Mouse (Mus musculus) right cerebral cortex, postnatal 36 days (tissue): Measurements from ENCODE around the gene Inpp5a.
A peak's percentile ranks its signal among the peaks of the same experiment; 100 is the strongest.

ENCODE experiments used
- DNase-seq, 2 experiments: peaks; one replicate each; pipeline ENCODE4 v3.0.0; 2022; ENCODE audit warnings: low spot score in 2 of 2, mixed read lengths in 1 of 2

Inpp5a gene

GRCm38 (mm10) chr7:139472865-139473549 is 84.1 kb downstream of the Inpp5a start:
- DNase-seq = peak; percentile 78 to 82

DNA sequence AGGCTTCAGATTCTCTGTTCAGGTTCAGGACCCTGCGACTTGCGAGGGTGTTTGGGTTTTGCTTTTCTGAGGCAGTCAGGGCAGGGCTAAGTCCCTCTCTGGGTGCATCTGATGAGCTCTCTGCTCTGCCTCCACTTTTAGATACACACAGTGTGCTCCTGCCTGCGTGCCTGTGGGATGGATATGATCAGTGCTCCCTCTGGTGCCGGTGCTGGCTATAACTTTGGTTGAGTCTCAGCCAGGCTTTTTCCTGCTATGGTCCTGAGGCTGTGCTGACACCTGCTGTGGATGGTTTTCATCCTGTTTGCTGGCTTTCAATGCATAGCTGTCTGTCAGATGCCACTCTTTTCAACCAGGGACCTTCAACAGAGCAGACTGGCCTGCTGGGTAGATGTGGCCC is 87.0 kb downstream of the Inpp5a start:
- no peak for DNase-seq

- DNase-seq = no peak
Observed at GRCm38 (mm10) chr7:139476700-139477099, 87.8 kb downstream of the Inpp5a start.

- DNase-seq = no peak
Observed at GRCm38 (mm10) chr7:139477748-139478147, 88.8 kb downstream of the Inpp5a start.

- no peak for DNase-seq
Observed at GRCm38 (mm10) chr7:139479077-139479476, 90.2 kb downstream of the Inpp5a start.

- DNase-seq = no peak
Observed at GRCm38 (mm10) chr7:139479626-139480025, 90.7 kb downstream of the Inpp5a start.

GRCm38 (mm10) chr7:139484206-139484955 is 95.5 kb downstream of the Inpp5a start:
- DNase-seq = peak; percentile 36 to 41

DNA sequence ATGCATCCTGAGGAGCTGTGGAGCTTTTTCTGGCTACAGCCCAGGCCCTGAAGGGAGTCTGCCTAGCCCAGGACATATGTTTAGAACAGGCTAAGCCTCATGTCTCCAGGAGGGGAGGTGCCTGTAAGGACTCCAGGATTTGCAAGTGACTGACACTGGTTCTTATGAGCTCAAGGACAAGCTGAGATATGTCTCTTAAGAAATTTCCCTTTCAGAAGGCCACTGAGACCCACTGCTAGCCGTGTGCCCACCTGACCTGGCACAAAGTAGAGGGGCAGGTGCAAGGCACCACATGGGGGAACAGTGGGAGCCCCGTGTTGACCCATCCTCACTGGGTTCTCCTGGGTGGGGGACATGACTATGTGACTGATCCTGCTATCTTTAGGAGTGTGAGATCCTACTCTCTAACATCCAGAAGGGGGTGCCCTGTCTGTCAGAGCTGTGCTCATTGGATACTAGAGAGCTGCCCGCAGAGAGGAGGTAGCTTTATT is 100.9 kb downstream of the Inpp5a start:
- no peak for DNase-seq

DNA sequence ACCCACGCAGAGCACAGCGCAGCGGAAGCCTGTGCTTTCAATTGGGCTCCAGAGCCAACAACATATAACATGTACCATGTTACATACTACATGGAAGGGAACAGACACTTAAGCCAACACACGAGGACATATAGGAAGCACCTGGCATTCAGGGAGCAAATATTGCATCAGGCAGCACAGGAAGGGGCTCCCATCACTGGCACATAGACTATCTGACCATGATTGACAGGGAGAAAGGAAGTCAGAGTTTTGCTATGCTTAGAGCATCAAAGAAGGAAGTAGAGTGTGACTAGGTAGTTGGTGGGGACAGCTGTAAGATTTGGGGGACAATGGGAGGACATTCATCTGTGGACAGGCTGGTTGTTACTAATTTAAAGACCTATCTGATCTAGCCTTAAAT is 103.4 kb downstream of the Inpp5a start:
- DNase-seq = no peak

GRCm38 (mm10) chr7:139492946-139493345 is 104.0 kb downstream of the Inpp5a start:
- no peak for DNase-seq

DNA sequence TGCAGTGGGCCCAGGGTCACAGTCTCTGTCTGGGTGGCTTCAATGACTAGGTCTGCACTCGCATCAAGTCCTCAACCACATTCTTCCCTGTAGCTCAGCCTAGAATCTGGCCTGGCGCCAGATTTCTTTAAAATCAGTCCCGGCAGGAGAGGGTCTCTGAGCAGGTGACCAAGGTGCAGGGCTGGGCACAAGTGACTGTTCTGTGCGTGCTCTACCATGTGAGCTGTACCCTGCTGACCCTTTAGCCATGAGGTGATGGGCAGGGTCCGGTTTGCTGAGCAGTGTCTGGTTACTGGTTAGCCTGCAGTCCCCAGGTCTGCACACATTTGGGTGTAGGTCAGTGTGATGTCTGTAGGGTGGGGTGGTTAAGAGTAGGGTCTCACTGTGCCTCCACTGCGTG is 106.9 kb downstream of the Inpp5a start:
- no peak for DNase-seq

DNA sequence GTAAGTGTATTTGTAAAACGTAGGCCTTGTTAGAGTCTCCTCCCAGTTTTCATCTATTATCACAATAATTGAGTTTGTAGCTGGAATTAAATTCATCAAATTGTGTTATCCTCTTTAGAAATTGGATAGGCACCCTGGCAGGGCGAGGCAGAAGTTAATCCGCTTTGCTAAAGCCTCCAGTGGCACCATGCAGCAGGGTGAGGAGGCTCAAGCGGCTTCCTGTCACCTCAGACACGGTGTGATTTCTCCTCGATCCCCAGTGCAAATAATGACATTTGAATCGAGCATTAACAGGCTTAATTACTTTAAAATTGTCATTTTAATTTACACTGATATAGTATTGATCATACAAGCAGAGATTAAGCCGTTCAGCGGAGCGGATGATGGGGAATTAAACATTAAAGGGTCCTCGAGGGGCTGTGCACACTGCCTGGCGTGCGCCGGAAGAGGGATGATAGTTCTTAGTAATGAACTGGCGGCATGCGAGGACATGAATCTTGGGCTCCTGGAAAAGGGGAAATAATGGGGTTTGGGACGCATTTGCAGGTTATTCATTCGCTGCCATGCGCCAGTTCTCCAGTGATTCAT is 109.2 kb downstream of the Inpp5a start:
- DNase-seq = no peak

DNA sequence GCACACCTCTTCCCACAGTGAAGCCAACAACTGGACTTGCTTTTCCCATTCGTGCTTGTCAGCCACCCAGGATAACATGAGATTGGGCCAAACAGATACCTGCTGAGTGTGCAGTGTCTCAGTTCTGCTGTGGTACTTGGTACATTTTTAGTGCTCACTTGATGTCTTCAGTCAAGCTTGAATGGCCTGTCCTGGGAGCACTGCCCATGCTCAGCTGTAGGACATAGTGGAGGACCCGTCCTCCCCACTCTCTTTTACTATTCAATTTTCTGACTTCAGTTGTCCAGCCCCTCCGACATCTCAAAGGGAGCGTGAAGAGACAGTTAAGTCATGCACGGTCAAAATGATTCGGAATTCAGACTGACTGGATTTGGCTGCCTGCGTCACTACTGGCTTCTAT is 115.2 kb downstream of the Inpp5a start:
- no peak for DNase-seq

GRCm38 (mm10) chr7:139506677-139507412 is 117.9 kb downstream of the Inpp5a start:
- no peak for DNase-seq

- no peak for DNase-seq
Observed at GRCm38 (mm10) chr7:139508938-139509337, 120.0 kb downstream of the Inpp5a start.

DNA sequence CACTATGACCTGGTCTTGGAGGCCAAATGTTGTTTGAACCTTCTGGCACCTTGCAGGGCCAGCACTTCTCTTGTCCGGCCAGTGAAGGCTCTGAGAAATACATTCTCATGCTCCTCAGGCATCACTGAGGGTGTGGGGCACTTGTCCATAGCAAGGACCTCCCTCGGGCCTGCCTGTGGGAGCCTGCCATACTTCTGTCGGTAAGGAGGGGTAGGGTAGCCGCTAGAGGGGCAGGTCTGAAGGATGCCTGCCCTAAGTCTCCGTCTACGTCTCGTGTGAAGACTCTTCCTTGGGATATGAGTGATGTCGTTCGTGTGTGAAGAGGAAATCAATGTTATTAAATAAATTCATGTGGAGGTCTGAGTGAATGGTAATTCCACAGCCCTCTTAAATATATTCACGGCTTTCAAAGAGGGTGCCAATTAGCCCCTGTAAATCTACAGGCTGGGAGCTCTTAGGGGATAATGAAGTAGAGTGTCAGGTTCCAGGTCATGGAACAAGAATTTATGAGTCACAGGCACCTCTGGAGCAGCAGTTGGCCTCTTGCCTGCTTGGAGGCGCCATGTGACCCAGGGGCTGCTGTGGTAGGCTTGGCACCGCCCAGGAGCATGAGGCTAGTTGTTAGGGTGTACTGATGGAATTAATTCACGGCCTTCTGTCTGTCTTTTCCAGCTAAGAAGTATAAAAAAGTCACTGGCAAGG is 127.2 kb downstream of the Inpp5a start:
- no peak for DNase-seq

DNA sequence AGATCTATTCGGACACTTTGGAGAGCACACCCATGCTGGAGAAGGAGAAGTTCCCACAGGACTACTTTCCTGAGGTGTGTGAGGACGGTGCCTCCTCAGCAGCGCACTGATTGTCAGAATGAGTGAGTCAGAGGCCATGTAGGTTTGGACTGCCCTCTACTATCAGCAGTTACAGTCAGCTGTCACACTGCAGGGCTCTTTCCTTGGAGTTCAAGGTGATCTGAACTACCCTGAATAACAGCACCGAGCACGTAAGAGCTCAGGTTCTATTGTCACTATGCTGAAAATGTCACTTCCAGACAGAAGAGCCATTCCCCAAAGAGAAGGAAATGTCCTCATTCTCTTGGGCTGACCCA is 127.7 kb downstream of the Inpp5a start:
- DNase-seq = no peak

DNA sequence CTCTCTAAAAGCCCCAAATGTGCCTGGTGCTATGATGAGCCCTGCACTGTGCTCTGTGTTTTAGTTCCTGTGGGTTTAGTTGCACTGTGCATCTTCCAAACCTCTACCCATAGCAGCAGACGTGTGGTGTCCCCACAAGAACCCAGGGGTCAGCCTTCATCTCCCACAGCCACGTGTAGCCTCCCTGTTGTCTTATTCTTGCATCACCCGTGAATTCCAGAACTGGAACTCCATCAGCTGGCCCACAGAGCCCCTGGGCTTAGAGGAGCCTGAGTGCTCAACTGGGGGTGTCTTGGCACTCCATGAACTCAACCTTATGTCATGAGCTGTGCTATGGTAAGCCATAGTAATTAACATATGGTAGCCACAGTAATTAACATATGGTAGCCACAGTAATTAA is 129.4 kb downstream of the Inpp5a start:
- DNase-seq = no peak

DNA sequence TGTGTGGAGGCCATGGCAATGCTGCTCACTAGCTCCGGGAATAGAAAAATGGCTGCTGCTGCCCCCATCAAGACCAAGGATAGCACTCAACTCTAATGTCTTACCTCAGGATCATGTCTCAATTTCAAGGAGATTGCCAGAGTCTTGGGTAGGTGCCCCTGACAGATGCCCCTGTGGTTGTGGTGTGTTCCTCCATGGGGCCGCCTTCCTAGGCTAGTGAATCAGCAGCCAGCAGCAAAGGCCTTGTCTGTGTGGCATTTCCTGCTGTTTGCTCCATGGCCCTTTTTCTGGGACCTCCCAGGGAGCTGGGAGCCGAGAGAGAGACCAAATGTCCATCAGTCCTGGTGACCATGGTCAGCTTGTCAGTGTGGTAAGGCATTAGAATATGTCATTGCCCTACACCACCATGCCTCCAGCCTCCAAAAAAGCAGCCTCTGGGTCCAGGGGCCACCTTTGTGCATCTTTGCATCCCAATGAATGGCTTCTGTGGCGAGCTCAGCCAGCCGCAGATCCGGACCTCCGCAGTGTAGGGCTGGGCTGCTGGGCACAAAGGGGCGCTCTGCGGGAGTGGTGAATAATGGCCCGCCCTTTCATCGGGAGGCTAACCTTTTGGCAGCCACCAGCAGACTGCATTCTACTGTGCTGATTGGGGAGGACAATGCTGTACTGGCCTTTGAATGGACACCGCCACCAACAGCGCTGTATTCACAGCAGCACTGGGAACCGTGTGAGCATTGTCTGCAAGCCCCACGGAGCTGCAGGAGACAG is 139.6 kb downstream of the Inpp5a start:
- DNase-seq = no peak

DNA sequence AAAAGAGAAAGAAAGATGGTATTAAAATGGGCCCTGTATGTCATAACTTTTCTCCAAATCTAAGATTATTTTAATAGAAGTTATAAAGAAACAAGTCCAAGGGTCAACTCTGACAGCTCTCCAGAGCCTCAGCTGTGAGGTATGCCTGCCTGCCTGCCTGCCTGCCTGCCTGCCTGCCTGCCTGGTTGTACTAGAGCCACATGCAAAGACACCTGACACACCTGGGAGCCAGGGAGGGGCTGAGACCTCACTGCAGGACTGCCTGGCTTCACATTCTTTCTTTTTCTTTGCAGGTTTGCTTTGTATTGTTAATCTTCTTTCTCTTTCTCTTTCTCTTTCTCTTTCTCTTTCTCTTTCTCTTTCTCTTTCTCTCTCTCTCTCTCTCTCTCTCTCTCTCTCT is 140.3 kb downstream of the Inpp5a start:
- no peak for DNase-seq
